Mouse (Mus musculus) embryo, embryonic 11 days (tissue): ENCODE data around the gene Sorcs1.

Experiments
- DNase-seq: peaks from one replicate; pipeline ENCODE4 v3.0.0-alpha.2; 2015

Sorcs1 gene

GRCm38 (mm10) chr19:50677903-50678896, at the start of gene Sorcs1:
Gene Sorcs1, minus strand, starts transcription at chr19:50678646.
- DNase-seq = peak; percentile 88

GRCm38 (mm10) chr19:50683277-50683676, 4.8 kb upstream of the Sorcs1 start:
- no peak for DNase-seq

DNA sequence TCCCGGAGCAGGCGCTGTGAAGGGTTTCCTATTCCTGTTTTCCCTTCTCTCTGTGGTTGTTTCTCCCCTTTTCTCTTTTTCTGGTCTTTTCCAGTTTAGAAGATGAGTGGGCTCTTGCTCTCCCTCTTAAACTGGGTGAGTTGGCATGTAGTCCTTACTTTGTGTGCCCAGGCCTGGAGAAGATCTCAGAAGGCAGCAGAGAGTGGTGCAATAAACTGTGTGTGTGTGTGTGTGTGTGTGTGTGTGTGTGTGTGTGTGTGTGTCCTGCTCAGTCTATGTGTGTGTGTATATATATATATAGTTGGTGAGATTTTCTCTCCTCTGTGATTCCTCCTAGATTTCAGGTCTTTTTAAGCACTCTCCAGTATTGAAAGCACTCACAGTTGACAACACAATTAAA, 500 bp upstream of the Sorcs1 start:
- DNase-seq = no peak

- DNase-seq = peak; percentile 20
These were observed 1.6 kb downstream of the Sorcs1 start for GRCm38 (mm10) chr19:50676578-50677524.

DNA sequence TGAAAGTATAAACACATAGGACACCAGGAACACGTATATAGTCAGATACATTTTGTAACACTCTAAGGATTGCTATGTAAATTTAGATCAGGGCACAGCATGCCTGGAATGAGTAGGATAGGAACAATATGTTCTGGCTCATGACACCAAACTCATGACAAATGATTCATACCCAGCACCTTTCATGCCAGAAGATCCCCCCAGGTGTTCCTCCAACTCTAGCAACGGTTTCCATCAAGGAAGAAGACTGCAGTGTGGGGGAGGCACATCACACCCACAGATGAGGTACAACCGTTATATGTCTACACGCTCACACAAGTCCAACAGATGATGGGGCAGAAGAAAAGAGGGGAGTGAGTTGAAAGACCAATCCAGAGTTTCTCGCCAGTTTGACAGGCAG, 3.5 kb downstream of the Sorcs1 start:
- no peak for DNase-seq

GRCm38 (mm10) chr19:50667516-50667915, 10.9 kb downstream of the Sorcs1 start:
- DNase-seq = no peak

DNA sequence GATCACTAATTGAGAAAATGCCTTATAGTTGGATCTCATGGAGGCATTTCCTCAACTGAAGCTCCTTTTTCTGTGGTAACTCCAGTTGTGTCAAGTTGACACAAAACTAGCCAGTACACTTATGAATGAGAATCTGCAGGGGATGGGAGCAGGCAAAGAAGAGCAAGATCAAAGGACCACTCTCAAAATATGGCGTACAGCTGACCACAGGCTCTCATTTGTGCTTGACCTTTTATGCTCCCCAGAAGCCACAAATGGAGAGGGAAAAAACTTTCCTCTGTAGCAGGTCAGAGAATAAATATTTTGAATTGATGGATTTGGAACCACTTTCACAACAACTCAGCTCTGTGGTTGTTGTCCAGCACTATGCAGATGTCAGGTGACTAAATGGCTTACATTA, 14.1 kb downstream of the Sorcs1 start:
- no peak for DNase-seq

DNA sequence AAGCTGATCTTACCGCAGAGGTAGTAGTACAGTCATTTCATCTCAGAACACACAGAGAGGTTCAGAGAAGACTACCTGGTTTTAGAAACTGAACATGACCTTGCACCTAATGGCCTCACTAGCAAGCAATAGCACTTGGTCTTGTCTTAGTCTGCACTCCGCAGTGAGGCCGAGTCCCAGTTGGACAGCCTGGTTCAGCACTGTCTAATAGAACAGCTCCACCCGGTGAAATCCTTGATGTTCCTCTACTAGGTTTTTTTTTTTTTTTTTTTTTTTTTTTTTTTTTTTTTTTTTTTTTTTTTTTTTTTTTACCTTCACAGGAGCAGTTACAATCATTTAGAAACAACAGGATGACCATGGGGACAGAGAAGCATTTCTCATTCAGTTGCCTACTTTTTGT, 19.3 kb downstream of the Sorcs1 start:
- peak; percentile 34 for DNase-seq

- DNase-seq = no peak
These were observed 25.7 kb downstream of the Sorcs1 start for GRCm38 (mm10) chr19:50652750-50653149.

- DNase-seq = no peak
These were observed 34.6 kb downstream of the Sorcs1 start for GRCm38 (mm10) chr19:50643836-50644235.

- DNase-seq = no peak
These were observed 36.3 kb downstream of the Sorcs1 start for GRCm38 (mm10) chr19:50642121-50642520.

DNA sequence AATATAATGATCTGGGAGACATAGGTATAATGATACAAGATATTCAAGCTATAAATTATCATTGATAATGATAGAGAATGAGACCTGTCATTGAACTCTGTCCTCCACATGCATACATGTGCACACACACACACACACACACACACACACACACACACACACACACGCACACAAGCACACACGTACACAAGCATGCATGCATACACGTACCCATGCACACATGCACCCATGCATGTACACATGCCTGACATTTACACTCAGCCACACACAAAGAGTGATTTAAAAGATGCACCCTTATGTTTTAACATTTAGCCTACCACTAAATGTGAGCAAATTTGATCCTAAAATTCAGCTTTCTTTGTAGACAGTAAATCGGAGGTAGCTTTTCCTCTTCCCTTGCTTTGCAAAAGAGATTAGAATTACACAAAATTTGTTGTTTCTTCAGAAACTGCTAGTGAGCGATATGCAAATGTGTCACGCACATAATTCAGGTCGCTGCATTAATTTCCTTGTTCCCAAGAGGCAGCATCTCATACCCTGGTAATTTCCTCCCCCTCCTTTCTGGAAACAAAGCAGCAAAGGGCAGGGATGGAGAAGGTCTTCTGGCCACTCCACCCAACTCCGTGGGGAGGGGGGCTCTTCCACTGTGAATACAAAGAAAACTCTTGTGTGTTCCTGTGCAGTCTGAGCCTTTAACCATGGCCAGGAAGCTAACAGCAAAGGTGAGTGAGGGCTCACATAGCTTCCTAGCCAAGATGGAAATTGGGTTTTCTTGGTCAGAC, 38.0 kb downstream of the Sorcs1 start:
- no peak for DNase-seq

DNA sequence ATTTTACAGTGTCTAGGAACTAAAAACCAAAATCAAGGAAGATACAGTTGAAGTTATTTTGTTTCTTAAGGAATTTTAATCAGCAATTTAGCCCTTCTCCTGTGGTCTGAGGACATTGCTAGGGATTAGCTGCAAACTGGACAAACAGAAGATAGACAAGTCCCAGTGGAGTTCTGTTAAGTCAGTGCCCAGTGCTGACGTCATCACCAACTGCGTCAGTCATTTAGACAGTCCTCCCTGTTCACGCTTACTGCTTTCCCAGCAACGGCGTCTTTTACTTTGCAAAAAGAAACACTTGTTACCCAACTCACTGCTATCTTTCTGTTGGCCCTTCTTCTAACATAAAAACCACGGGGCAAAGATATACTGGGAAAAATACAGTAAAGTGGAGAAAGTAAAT, 40.3 kb downstream of the Sorcs1 start:
- no peak for DNase-seq

DNA sequence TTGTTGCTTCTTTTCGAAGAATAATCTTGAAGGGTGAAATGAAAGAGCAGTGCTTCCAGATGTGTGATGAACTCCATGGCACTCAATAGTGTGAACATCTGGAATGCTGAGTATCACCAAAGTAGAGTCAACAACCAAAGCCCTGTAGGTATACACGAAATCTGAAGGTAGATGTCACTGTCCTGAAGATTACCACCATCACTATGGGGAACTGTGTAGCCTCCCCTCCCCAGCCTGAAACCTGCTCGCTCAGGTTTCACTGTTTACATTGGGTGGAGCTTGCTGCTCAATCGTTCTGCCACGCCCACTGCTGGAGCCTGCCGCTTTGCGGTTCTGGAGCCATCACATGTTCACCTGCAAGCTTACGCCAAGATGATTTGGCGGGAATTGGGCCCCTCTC, 64.4 kb downstream of the Sorcs1 start:
- no peak for DNase-seq

GRCm38 (mm10) chr19:50611619-50612018, 66.8 kb downstream of the Sorcs1 start:
- DNase-seq = no peak

DNA sequence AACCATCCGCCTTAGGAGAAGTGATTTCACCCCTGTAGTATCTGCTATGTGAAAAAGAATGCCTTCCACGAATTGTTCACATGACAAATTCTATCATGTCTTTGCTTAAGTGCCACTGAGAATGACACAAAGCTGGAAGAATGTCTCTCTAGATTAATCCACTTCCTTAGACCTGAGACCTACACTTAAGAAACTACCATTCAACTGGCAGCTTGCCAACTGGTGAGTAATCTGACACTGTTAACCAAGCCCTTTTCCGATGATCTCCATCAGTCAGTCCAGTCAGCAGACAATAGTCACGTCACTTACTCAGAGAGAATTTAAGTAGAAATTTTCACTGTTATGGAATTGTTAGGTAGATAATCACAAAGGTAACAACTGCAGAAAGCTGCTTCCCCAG, 74.6 kb downstream of the Sorcs1 start:
- DNase-seq = peak; percentile 20

GRCm38 (mm10) chr19:50603380-50603779, 75.1 kb downstream of the Sorcs1 start:
- no peak for DNase-seq

- DNase-seq = no peak
These were observed 81.1 kb downstream of the Sorcs1 start for GRCm38 (mm10) chr19:50597300-50597699.

DNA sequence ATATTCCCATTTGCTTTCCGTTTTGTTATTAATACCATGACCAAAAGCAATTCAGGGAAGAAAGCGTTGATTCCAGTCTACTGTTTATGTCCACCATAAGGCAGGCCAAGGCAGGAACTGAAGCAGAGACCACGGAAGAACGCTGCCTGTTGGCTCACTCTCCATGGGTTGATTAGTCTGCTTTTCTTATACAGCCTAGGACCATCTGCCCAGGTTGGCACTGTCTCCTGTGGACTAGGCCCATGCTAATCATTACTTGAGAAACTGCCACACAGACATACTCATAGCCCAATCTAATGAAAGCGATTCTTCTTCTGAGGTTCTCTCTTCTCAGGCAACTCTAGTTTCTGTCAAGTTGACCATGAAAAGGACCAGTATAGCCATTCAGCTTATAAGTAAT, 92.3 kb downstream of the Sorcs1 start:
- no peak for DNase-seq

GRCm38 (mm10) chr19:50582952-50583351, 95.5 kb downstream of the Sorcs1 start:
- DNase-seq = no peak

- DNase-seq = no peak
These were observed 108.7 kb downstream of the Sorcs1 start for GRCm38 (mm10) chr19:50569669-50570195.

- DNase-seq = no peak
These were observed 112.1 kb downstream of the Sorcs1 start for GRCm38 (mm10) chr19:50566306-50566705.
